Mouse (Mus musculus) forebrain, embryonic 12.5 days (tissue): ENCODE results near the gene Eif3g. TPM values are rescaled to one million over a fixed set of nuclear protein-coding genes. Genes with fewer than 3 reads are reported as not detected.
A peak's percentile ranks its signal among the peaks of the same experiment; 100 is the strongest.

Experiments used
- ATAC-seq: fragments of 200-750 bp; cut with Nextera tagmentation; 2 replicates; pipeline ENCODE4 v1.8.0; 2017; ENCODE audit warnings: moderate TSS enrichment; ENCODE audit not compliant: low FRiP score
- H3K27ac ChIP-seq: fragments of 300-500 bp; sonication (generic); 2 replicates; pipeline ENCODE4 v1.5.1; 2016; ENCODE audit warnings: mild to moderate bottlenecking
- H3K27me3 ChIP-seq: fragments of 300-500 bp; sonication (generic); 2 replicates; pipeline ENCODE4 v1.6.1; 2016; ENCODE audit warnings: mild to moderate bottlenecking
- H3K36me3 ChIP-seq: fragments of 300-500 bp; sonication (generic); replicated peaks from 2 replicates; pipeline ENCODE4 v1.6.1; 2016; ENCODE audit warnings: mild to moderate bottlenecking
- H3K4me1 ChIP-seq: fragments of 300-500 bp; sonication (generic); 2 replicates; pipeline ENCODE4 v1.6.1; 2016
- H3K4me2 ChIP-seq: fragments of 300-500 bp; sonication (generic); 2 replicates; pipeline ENCODE4 v1.6.1; 2016; ENCODE audit warnings: mild to moderate bottlenecking, moderate library complexity
- H3K4me3 ChIP-seq: fragments of 300-500 bp; sonication (generic); replicated peaks from 2 replicates; pipeline ENCODE4 v1.5.1; 2016; ENCODE audit warnings: mild to moderate bottlenecking
- H3K9ac ChIP-seq: fragments of 300-500 bp; sonication (generic); 2 replicates; pipeline ENCODE4 v1.6.1; 2016; ENCODE audit warnings: mild to moderate bottlenecking
- H3K9me3 ChIP-seq: fragments of 300-500 bp; sonication (generic); 2 replicates; pipeline ENCODE4 v1.6.1; 2016
- WGBS: fragments of 180-500 bp; shearing (Covaris S2); methylation state at CpG from one replicate; pipeline ENCODE4 v1.1.7; 2016; 5-methylcytosine and 5-hydroxymethylcytosine counted together
- polyA plus RNA-seq: library from polyadenylated mRNA; unstranded; fragments of >200 nt; fragmentation: Nextera tagmentation; extraction: Ambion mirVana; gene quantifications from 2 replicates; pipeline ENCODE4 v1.2.1, GENCODE M21; 2016

The Eif3g gene
- polyA plus RNA-seq, 1 experiment from 2014 or later, result 319 TPM

- Histone ChIP-seq H3K4me2 (no peak overlapping the region), H3K27me3 (no peaks in the 10 kb centered on the region), H3K9me3 (peaks cover 2% of the 10 kb centered on the region; the same call in 1 of the 2 replicates), H3K4me3 (no peak overlapping the region), H3K9ac (no peak overlapping the region), H3K36me3 (peaks cover 23% of the 10 kb centered on the region), H3K27ac (no peak overlapping the region), H3K4me1 (peaks cover 10% of the 10 kb centered on the region)
- no peak for ATAC-seq
- 98% methylated on average over 2 of the region's 2 CpGs for WGBS
Measured at GRCm38 (mm10) chr9:20886563-20886962, 11.9 kb downstream of the Eif3g start.

GRCm38 (mm10) chr9:20879097-20879792, 19.2 kb downstream of the Eif3g start, which contains the start of gene Angptl6:
Gene Angptl6 (minus strand): TSS chr9:20879727.
- Histone ChIP-seq H3K4me1 (peaks cover 11% of the 10 kb centered on the region), H3K9me3 (no peaks in the 10 kb centered on the region), H3K9ac (peak within 1 kb of the TSS; percentile 68), H3K36me3 (no peaks in the 10 kb centered on the region), H3K27ac (peak within 1 kb of the TSS; percentile 93), H3K27me3 (no peaks in the 10 kb centered on the region; the same call in 1 of the 2 replicates), H3K4me2 (peak within 1 kb of the TSS; percentile 63), H3K4me3 (peak within 1 kb of the TSS; percentile 43)
- no peak for ATAC-seq
- WGBS, result 93% methylated on average over 13 of the region's 13 CpGs

- Histone ChIP-seq H3K36me3 (no peaks in the 10 kb centered on the region), H3K9ac (peak overlapping the region; percentile 68), H3K4me3 (peak overlapping the region; percentile 43), H3K4me2 (peak overlapping the region; percentile 63), H3K4me1 (peaks cover 11% of the 10 kb centered on the region), H3K27me3 (no peaks in the 10 kb centered on the region; the same call in 1 of the 2 replicates), H3K27ac (peak overlapping the region; percentile 93), H3K9me3 (no peaks in the 10 kb centered on the region)
- ATAC-seq, result peak; percentile 20
- 21% methylated on average over 10 of the region's 10 CpGs for WGBS
Measured at GRCm38 (mm10) chr9:20878710-20879065, 19.7 kb downstream of the Eif3g start.

- no peaks in the 10 kb centered on the region for H3K9me3 ChIP-seq
- H3K27me3 ChIP-seq, result no peaks in the 10 kb centered on the region; the same call in 1 of the 2 replicates
- H3K27ac ChIP-seq, result peak overlapping the region; percentile 93
- under 1% methylated on average over 69 of the region's 69 CpGs for WGBS
- peak overlapping the region; percentile 68 for H3K9ac ChIP-seq
- H3K4me1 ChIP-seq, result peaks cover 11% of the 10 kb centered on the region
- H3K36me3 ChIP-seq, result no peaks in the 10 kb centered on the region
- peak overlapping the region; percentile 43 for H3K4me3 ChIP-seq
- peak; percentile 94 for ATAC-seq
- peak overlapping the region; percentile 63 for H3K4me2 ChIP-seq
Measured at GRCm38 (mm10) chr9:20878041-20878709, 20.2 kb downstream of the Eif3g start.

- Histone ChIP-seq H3K4me2 (peak overlapping the region; percentile 63), H3K4me1 (peaks cover 11% of the 10 kb centered on the region), H3K9me3 (no peaks in the 10 kb centered on the region), H3K27me3 (no peaks in the 10 kb centered on the region; the same call in 1 of the 2 replicates), H3K27ac (peak overlapping the region; percentile 93), H3K4me3 (peak overlapping the region; percentile 43), H3K36me3 (no peaks in the 10 kb centered on the region), H3K9ac (peak overlapping the region; percentile 25; the same call in 1 of the 2 replicates)
- ATAC-seq, result no peak
- WGBS, result 36% methylated on average over 14 of the region's 14 CpGs
Measured at GRCm38 (mm10) chr9:20877118-20878040, 21.0 kb downstream of the Eif3g start.

- peak overlapping the region; percentile 21; the same call in 1 of the 2 replicates for H3K9ac ChIP-seq
- peaks cover 5% of the 10 kb centered on the region; the same call in 1 of the 2 replicates for H3K27me3 ChIP-seq
- no peak overlapping the region for H3K4me2 ChIP-seq
- whole genome bisulfite sequencing, result 75% methylated on average over 8 of the region's 9 CpGs
- ATAC-seq, result no peak
- H3K36me3 ChIP-seq, result no peaks in the 10 kb centered on the region
- peaks cover 11% of the 10 kb centered on the region for H3K4me1 ChIP-seq
- no peak overlapping the region for H3K4me3 ChIP-seq
- no peaks in the 10 kb centered on the region for H3K9me3 ChIP-seq
- no peak overlapping the region for H3K27ac ChIP-seq
Measured at GRCm38 (mm10) chr9:20876318-20877117, 21.9 kb downstream of the Eif3g start.

- Histone ChIP-seq H3K4me1 (peaks cover 11% of the 10 kb centered on the region), H3K27ac (no peak overlapping the region), H3K36me3 (no peaks in the 10 kb centered on the region), H3K4me2 (no peak overlapping the region), H3K9me3 (no peaks in the 10 kb centered on the region), H3K27me3 (peaks cover 18% of the 10 kb centered on the region), H3K9ac (no peak overlapping the region), H3K4me3 (no peak overlapping the region)
- 70% methylated on average over 23 of the region's 23 CpGs for WGBS
- ATAC-seq, result no peak
Measured at GRCm38 (mm10) chr9:20875021-20875790, 23.2 kb downstream of the Eif3g start.

- Histone ChIP-seq H3K9ac (no peak overlapping the region), H3K9me3 (no peaks in the 10 kb centered on the region), H3K4me1 (peaks cover 12% of the 10 kb centered on the region), H3K36me3 (no peaks in the 10 kb centered on the region), H3K27ac (no peak overlapping the region), H3K4me3 (no peak overlapping the region), H3K4me2 (no peak overlapping the region), H3K27me3 (peaks cover 35% of the 10 kb centered on the region)
- WGBS, result 86% methylated on average over 12 of the region's 12 CpGs
- ATAC-seq, result no peak
Measured at GRCm38 (mm10) chr9:20873521-20873920, 24.9 kb downstream of the Eif3g start.

GRCm38 (mm10) chr9:20872991-20873390, 25.4 kb downstream of the Eif3g start:
- Histone ChIP-seq H3K9ac (no peak overlapping the region), H3K9me3 (no peaks in the 10 kb centered on the region), H3K27ac (no peak overlapping the region), H3K36me3 (no peaks in the 10 kb centered on the region), H3K4me3 (no peak overlapping the region), H3K4me2 (no peak overlapping the region), H3K4me1 (peaks cover 13% of the 10 kb centered on the region; the same call in 1 of the 2 replicates), H3K27me3 (peaks cover 40% of the 10 kb centered on the region)
- 89% methylated on average over 10 of the region's 10 CpGs for WGBS
- no peak for ATAC-seq

GRCm38 (mm10) chr9:20870211-20871173, 27.9 kb downstream of the Eif3g start:
- 0 out of 2 replicates have a peak, but pooled peaks cover 8% of the 10 kb centered on the region for H3K4me1 ChIP-seq
- H3K4me3 ChIP-seq, result no peak overlapping the region
- no peaks in the 10 kb centered on the region for H3K36me3 ChIP-seq
- no peak overlapping the region for H3K27ac ChIP-seq
- peaks cover 62% of the 10 kb centered on the region for H3K27me3 ChIP-seq
- no peak overlapping the region for H3K9ac ChIP-seq
- no peak for ATAC-seq
- H3K4me2 ChIP-seq, result no peak overlapping the region
- WGBS, result 74% methylated on average over 12 of the region's 12 CpGs
- H3K9me3 ChIP-seq, result no peaks in the 10 kb centered on the region
